Mouse (Mus musculus) c-Kit-negative CD71-positive TER-119-positive erythroid progenitor cells, embryonic 14.5 days (primary cell): ENCODE data around the gene Kcnh4.
"Not testable (repeated sequence)": the region's sequence is repeated elsewhere in the genome, so short reads cannot be mapped to it uniquely, and the experiment has no call there.

Source experiments
- DNase-seq: peaks from one replicate; pipeline ENCODE4 v3.0.0-alpha.2; 2013; ENCODE audit warnings: low read depth, low spot score

Kcnh4 gene

DNA sequence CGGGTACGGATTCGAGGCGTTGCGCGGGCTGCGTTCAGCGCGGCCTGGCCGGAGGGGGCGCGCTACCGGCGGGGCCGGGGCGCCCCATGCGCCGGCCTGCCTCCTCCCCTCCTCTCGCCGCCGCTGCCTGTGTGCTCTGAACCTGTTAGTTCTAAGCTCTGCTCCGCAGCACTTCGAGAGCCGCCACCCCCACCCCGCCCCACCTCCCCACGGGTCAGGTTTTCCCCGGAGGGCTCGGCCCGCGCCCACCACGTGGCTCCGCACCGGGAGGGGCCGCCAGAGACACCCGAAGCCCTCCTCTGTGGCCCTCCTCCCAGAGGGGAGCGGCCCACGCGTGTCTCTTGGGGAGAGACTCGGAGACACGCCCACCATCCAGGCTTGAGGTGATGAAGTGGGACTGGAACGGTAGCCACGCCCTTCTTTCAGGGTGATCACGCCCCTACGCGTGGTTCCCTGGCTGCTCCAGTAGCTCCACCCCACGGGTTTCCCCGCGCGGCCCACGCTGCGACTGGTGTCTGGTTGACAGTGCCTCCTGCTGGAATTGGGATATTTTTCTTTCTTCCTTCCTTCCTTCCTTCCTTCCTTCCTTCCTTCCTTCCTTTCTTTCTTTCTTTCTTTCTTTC lies at the start of gene Kcnh4:
TSS of gene Kcnh4 (minus strand) at position 332 of the 623 bp plus-strand sequence.
- DNase-seq = peak; percentile 49

- DNase-seq = no peak
Observed at GRCm38 (mm10) chr11:100806380-100807305, 46.9 kb upstream of the Kcnh4 start.

- DNase-seq = no peak
Observed at GRCm38 (mm10) chr11:100805535-100805934, 45.8 kb upstream of the Kcnh4 start.

DNA sequence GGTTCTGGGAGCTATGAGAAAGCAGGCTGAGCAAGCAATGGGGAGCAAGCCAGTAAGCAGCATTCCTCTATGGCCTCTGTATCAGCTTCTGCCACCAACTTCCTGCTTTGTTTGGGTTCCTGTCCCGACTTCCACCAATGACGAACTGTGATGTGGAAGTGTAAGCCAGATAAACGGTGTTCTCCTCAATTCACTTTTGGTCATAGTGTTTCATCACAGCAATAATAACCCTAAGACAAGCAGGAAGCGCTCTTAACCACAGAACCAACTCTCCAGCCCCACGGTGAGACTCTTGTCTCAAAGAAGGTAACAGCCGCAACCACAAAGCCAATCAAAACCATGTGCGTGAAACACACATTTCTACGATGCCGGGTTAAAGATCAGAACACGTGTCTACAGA lies 44.7 kb upstream of the Kcnh4 start:
- no peak for DNase-seq

DNA sequence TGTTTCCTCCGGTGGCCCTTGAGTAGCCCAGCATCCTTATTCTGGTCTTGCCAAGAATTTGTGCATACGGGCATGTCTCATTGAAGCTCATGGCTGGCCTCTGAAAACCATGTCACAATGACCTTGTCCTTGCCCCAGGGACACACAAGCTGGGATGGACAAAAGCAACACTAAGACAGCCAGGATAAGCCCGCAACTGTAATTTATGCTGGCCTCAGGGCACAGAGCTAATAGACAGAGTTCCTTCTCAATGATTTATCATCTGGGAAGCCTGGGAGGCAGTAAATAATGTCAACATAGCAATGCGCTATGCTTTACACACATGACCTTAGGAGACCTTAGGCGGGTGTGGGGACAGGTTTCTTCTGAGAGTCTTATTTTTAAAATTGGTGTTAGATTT lies 39.7 kb upstream of the Kcnh4 start:
- DNase-seq = no peak

DNA sequence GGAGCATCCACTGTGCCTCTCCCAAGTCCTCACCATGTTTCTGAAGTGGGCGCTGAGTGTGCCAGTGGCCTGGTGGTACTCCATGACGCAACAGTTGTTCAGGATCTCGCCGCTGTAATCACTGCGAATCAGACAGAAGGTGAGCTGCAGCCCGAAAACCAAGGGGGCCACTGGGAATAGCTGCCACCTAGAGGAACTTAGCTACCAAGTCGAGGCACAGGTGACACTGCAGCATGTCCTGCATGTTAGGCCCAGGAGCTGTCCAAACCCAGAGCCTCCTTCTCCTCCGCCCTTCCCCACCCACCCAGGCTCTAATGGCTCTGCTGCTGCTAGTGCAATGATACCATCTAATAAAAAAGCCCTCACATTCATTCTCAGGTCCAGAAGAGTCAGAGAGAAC lies 36.8 kb upstream of the Kcnh4 start:
- DNase-seq = no peak

GRCm38 (mm10) chr11:100795386-100795785 lies 35.6 kb upstream of the Kcnh4 start:
- DNase-seq = no peak

GRCm38 (mm10) chr11:100791457-100792049 lies 31.8 kb upstream of the Kcnh4 start:
- no peak for DNase-seq

- DNase-seq = not testable (repeated sequence)
Observed at GRCm38 (mm10) chr11:100790644-100791043, 30.9 kb upstream of the Kcnh4 start.

GRCm38 (mm10) chr11:100789702-100790101 lies 30.0 kb upstream of the Kcnh4 start:
- no peak for DNase-seq

DNA sequence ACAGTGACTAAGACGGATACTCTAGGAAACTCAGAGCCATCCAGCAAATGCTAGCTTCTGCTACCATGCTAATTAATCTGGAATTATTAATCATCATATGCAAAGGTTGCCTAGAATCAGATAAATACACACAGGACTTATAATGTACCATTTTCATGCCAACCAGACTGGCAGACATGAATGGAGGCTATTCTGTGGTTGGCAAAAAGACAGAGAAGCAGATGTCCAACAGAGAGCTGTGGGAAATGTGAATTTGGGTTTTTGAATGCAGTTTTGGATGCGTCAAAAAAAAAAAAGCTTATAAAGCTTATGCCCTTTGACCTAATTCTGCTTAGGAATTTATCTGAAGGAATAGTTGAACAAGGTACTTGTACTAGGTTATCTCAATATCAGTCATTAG lies 26.0 kb upstream of the Kcnh4 start:
- DNase-seq = no peak

- no peak for DNase-seq
Observed at GRCm38 (mm10) chr11:100784286-100784685, 24.5 kb upstream of the Kcnh4 start.

DNA sequence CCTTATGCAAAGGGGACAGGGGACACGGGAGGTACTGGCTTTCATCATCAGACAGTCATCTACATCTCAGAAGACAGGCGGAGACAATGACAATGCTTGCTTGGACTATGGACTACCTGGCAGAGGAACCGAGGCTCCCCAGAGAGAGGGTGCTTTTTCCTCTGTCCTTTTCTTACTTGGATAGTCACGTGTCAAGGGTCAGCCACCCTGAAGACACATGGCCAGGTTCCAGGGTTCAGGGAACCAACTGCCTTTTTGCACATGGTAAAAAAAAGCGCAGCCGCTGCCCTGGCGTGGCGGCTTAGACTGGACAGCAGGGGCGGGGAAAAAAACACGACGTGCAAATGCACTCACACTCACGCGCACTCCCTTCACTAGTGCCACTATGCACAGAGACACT lies 22.8 kb upstream of the Kcnh4 start:
- no peak for DNase-seq

- DNase-seq = no peak
Observed at GRCm38 (mm10) chr11:100781763-100782475, 22.2 kb upstream of the Kcnh4 start.

DNA sequence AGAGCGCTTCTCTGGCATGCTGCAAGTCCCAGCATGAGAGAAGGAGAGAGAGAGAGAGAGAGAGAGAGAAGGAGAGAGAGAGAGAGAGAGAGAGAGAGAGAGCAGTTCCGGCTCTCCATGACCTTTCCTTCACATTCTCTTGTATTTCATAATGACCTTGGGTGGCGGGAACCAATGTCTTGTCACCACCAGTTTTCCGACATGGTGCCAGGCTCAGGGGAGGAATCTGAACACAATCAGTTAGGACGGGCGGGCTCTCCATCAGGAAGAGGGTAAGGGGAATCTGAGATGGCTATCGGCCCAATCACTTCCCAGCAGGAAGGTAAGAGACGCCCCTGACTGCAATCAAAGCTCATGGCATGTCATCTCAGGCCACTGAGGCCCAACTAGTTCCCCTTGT lies 20.5 kb upstream of the Kcnh4 start:
- DNase-seq = no peak

- DNase-seq = no peak
Observed at GRCm38 (mm10) chr11:100778069-100778468, 18.3 kb upstream of the Kcnh4 start.

DNA sequence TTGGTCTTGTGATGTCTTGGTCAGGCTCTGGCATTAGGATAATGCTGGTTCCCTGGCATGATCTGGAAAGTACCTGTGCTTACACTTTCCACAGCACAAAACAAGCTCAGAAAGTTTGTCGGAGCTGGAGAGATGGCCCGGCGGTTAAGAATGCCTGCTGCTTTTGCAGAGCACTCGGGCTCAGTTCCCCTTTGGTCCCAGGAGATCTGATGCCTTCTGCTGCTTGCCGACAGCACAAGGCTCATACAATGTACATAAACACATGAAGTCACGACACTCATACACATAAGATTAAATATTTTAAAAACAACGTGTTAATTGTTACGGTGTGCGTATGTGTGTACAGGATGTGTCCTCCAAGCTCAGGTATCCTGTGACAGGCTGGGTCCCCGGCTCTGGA lies 16.2 kb upstream of the Kcnh4 start:
- no peak for DNase-seq

- no peak for DNase-seq
Observed at GRCm38 (mm10) chr11:100774261-100774660, 14.5 kb upstream of the Kcnh4 start.

DNA sequence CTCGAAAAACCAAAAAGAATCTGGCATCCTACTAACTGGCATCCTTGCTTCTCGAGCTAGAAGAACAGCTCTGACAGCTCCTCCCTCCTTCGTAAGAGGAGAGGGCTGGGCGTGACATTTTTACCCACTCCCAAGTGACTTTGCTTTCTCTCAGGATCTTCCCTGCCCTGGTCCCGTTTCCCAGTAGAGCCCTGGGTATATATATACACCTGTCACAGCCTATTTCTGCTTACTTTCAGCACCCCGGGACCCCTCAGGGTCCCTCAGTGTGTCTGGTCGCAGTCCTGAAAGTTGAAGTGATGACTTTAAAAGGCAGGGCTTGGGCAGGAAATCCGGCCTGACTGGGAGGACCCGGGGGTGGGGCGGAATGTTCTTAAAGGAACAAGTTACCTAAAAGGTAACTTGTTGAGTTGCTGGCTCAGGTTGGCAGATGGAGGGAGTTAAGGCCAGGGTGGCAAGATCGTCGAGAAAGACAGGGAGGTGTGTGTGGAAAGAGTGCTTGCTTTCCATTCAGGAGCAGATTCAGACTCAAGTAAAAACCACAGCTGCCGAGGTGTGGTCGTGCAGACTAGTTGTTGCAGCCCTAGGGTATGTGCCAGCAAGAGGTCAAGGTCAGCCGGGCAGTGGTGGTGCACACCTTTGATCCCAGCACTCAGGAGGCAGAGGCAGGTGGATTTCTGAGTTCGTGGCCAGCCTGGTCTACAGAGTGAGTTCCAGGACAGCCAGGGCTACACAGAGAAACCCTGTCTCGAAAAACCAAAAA lies 11.1 kb upstream of the Kcnh4 start, which contains the start of gene Ghdc:
TSS of gene Ghdc (minus strand) at position 312 of the 763 bp plus-strand sequence.
- no peak for DNase-seq

DNA sequence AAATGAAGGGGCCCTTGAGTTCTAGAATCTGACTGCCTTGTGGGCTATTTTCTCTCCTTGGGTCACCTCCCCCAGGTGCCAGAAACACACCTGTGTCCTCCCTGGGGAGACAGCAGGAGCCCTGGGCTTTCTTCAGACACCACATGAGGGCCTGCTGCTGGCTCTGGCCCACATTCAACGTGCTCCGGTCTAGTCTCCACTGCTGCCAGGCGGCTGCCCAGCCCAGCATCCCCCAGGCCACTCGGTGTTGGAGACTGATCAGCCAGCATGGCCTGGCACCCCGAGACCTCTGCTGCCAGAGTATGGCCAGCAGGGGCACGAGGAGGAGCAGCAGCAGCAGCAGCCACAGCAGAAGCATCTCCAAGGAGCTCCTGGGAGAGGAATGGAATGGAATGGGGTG lies 10.2 kb upstream of the Kcnh4 start:
- no peak for DNase-seq

GRCm38 (mm10) chr11:100767871-100768270 lies 8.1 kb upstream of the Kcnh4 start:
- DNase-seq = no peak
